Mouse (Mus musculus) neutrophil, adult 5-6 weeks (primary cell): ENCODE data around the gene Mmp7. TPM values are rescaled to one million over a fixed set of nuclear protein-coding genes. Genes with fewer than 3 reads are reported as not detected.
A peak's percentile ranks its signal among the peaks of the same experiment; 100 is the strongest.

Source experiments
- ATAC-seq: fragments of 151-379, 151-347 bp; 2 replicates; pipeline ENCODE4 v1.8.0; 2017; ENCODE audit warnings: mild to moderate bottlenecking, moderate TSS enrichment; ENCODE audit not compliant: insufficient number of reproducible peaks, poor library complexity, low FRiP score, severe bottlenecking; ENCODE audit errors: extremely low read depth
- total RNA-seq: library from RNA; stranded (forward); fragments of 200-1000 nt; gene quantifications from 2 replicates; pipeline ENCODE4 v1.2.3, GENCODE M21; 2017

Gene Mmp7
- total RNA-seq, 1 experiment from 2014 or later = not detected

- no peak for ATAC-seq
Measured at GRCm38 (mm10) chr9:7721543-7721942, 29.7 kb downstream of the Mmp7 start.

GRCm38 (mm10) chr9:7728997-7729396 is 37.1 kb downstream of the Mmp7 start:
- ATAC-seq = no peak

GRCm38 (mm10) chr9:7742696-7743095 is 50.8 kb downstream of the Mmp7 start:
- ATAC-seq = peak; percentile 99

GRCm38 (mm10) chr9:7744156-7744555 is 52.3 kb downstream of the Mmp7 start:
- ATAC-seq = no peak

GRCm38 (mm10) chr9:7748881-7749280 is 57.0 kb downstream of the Mmp7 start:
- ATAC-seq = no peak

Other genes starting within 250 kb of the Mmp7 start
- gene Mmp3, start 246.3 kb upstream of the Mmp7 start, total RNA-seq = not detected in 2 replicates
- gene Mmp10, start 189.7 kb upstream of the Mmp7 start, total RNA-seq = not detected in 2 replicates
- 249 and 267 TPM in 2 replicates for gene Mmp8, start 133.6 kb upstream of the Mmp7 start, total RNA-seq
- gene Mmp27, start 120.7 kb upstream of the Mmp7 start, total RNA-seq = 0.61 and 0.70 TPM in 2 replicates
- not detected in 2 replicates for gene Mmp20, start 63.9 kb upstream of the Mmp7 start, total RNA-seq
- gene Tmem123, start 72.0 kb downstream of the Mmp7 start, total RNA-seq = 269 TPM in 2 replicates
- gene Birc2, start 145.0 kb downstream of the Mmp7 start, total RNA-seq = 97.6 and 113 TPM in 2 replicates
- 676 and 709 TPM in 2 replicates for gene Birc3, start 181.1 kb downstream of the Mmp7 start, total RNA-seq